Mouse (Mus musculus) ES-E14 (cell line): ENCODE results near the gene 2700049A03Rik. TPM values are rescaled to one million over a fixed set of nuclear protein-coding genes. Genes with fewer than 3 reads are reported as not detected.

Experiments
- DNase-seq: peaks from one replicate; pipeline ENCODE4 v3.0.0-alpha.2; 2013; ENCODE audit warnings: low read depth, low spot score
- H3K27ac ChIP-seq: 2 replicates; pipeline ENCODE4 v1.5.1; 2012; ENCODE audit warnings: low read depth, mild to moderate bottlenecking, low read length, moderate library complexity, mixed read lengths; ENCODE audit not compliant: poor library complexity, insufficient read depth, severe bottlenecking
- H3K36me3 ChIP-seq: 2 replicates; pipeline ENCODE4 v1.6.1; 2012; ENCODE audit warnings: mild to moderate bottlenecking, low read length, moderate library complexity, mixed read lengths; ENCODE audit not compliant: control insufficient read depth, poor library complexity, insufficient read depth, severe bottlenecking
- H3K4me1 ChIP-seq, 2 experiments: fragments of 150-350 bp in 1 of 2; sonication (generic) in 1 of 2; 2 replicates each; pipeline ENCODE4 v1.6.1; 2012; ENCODE audit warnings: low read length in 2 of 2, mild to moderate bottlenecking in 1 of 2, mixed read lengths in 1 of 2; ENCODE audit not compliant: control insufficient read depth in 2 of 2, insufficient read depth in 2 of 2, poor library complexity in 1 of 2
- H3K4me3 ChIP-seq, 2 experiments: fragments of 150-350 bp in 1 of 2; sonication (generic) in 1 of 2; 2 replicates each; pipeline ENCODE4 v1.5.1; 2012; ENCODE audit warnings: low read length in 2 of 2, low read depth in 1 of 2, mild to moderate bottlenecking in 1 of 2, mixed read lengths in 1 of 2; ENCODE audit not compliant: insufficient read depth in 1 of 2, poor library complexity in 1 of 2, severe bottlenecking in 1 of 2
- H3K9ac ChIP-seq: 2 replicates; pipeline ENCODE4 v1.6.1; 2012; ENCODE audit warnings: low read depth, mild to moderate bottlenecking, low read length, mixed read lengths; ENCODE audit not compliant: poor library complexity, insufficient read depth, severe bottlenecking
- H3K9me3 ChIP-seq: fragments of 150-350 bp; sonication (generic); 2 replicates; pipeline ENCODE4 v1.6.1; 2012; ENCODE audit warnings: low read depth, mild to moderate bottlenecking, low read length; ENCODE audit not compliant: control insufficient read depth, insufficient read depth
- CHD2 ChIP-seq: IDR thresholded peaks from 2 replicates; pipeline ENCODE4 v1.6.1; 2014; ENCODE audit warnings: mild to moderate bottlenecking, low read depth, low read length, inconsistent platforms
- HCFC1 ChIP-seq: IDR thresholded peaks from 2 replicates; pipeline ENCODE4 v1.6.1; 2012; ENCODE audit warnings: low read length, inconsistent platforms, borderline replicate concordance; ENCODE audit not compliant: insufficient read depth
- MAFK ChIP-seq: IDR thresholded peaks from 2 replicates; pipeline ENCODE4 v1.6.1; 2014; ENCODE audit warnings: mild to moderate bottlenecking, low read depth, low read length, inconsistent platforms; ENCODE audit not compliant: insufficient read depth
- ZC3H11A ChIP-seq: IDR thresholded peaks from 2 replicates; pipeline ENCODE4 v1.6.1; 2012; ENCODE audit warnings: low read depth, mild to moderate bottlenecking, inconsistent platforms, low read length, borderline replicate concordance
- ZNF384 ChIP-seq: IDR thresholded peaks from 2 replicates; pipeline ENCODE4 v1.6.1; 2012; ENCODE audit warnings: low read depth, low read length, inconsistent platforms
- in situ Hi-C, 2 experiments: fragments of 600-800 bp; cut with MboI; formaldehyde crosslinking; loops; one replicate each; pipeline ENCODE4 v1.15.1; 2025; ENCODE audit warnings: low sequenced_read_pairs in 2 of 2, inconsistent platforms in 1 of 2; ENCODE audit not compliant: unreplicated experiment in 2 of 2
- total RNA-seq: library from RNA; depleted of rRNA; stranded (reverse); fragments of 300-350 nt; gene quantifications from 2 replicates; pipeline ENCODE4 v1.2.3, GENCODE M21; 2012

2700049A03Rik gene
- total RNA-seq, 1 experiment = 18.3 TPM

- TF ChIP-seq HCFC1 (no peak), CHD2 (no peak), ZNF384 (no peak), ZC3H11A (no peak), MAFK (no peak)
- Histone ChIP-seq H3K27ac (no peak overlapping the region), H3K4me3 (no peak overlapping the region), H3K4me1 (no peaks in the 10 kb centered on the region), H3K36me3 (peaks cover 14% of the 10 kb centered on the region), H3K9ac (no peak overlapping the region), H3K9me3 (peaks cover 4% of the 10 kb centered on the region)
- no peak for DNase-seq
- in situ Hi-C loops = no loop called here
Measured at GRCm38 (mm10) chr12:71247191-71247590, 110.5 kb downstream of the 2700049A03Rik start.

GRCm38 (mm10) chr12:71249348-71249747 is 112.7 kb downstream of the 2700049A03Rik start:
- Histone ChIP-seq H3K4me1 (no peaks in the 10 kb centered on the region), H3K4me3 (no peak overlapping the region), H3K27ac (no peak overlapping the region), H3K9ac (no peak overlapping the region), H3K9me3 (peaks cover under 1% of the 10 kb centered on the region; the same call in 1 of the 2 replicates), H3K36me3 (peaks cover 2% of the 10 kb centered on the region)
- in situ Hi-C loops = no loop called here
- TF ChIP-seq ZNF384 (no peak), ZC3H11A (no peak), CHD2 (no peak), HCFC1 (no peak), MAFK (no peak)
- no peak for DNase-seq

GRCm38 (mm10) chr12:71252509-71253167 is 116.0 kb downstream of the 2700049A03Rik start:
- DNase-seq = no peak
- in situ Hi-C loops = no loop called here
- TF ChIP-seq HCFC1 (no peak), MAFK (no peak), ZC3H11A (no peak), ZNF384 (no peak), CHD2 (no peak)
- H3K9me3 ChIP-seq = no peaks in the 10 kb centered on the region
- H3K9ac ChIP-seq = no peak overlapping the region
- no peaks in the 10 kb centered on the region for H3K36me3 ChIP-seq
- no peaks in the 10 kb centered on the region for H3K4me1 ChIP-seq
- H3K4me3 ChIP-seq = no peak overlapping the region
- no peak overlapping the region for H3K27ac ChIP-seq

GRCm38 (mm10) chr12:71254779-71255178 is 118.1 kb downstream of the 2700049A03Rik start:
- DNase-seq = no peak
- TF ChIP-seq HCFC1 (no peak), ZNF384 (no peak), MAFK (no peak), ZC3H11A (no peak), CHD2 (no peak)
- in situ Hi-C loops = no loop called here

More at GRCm38 (mm10) chr12:71254779-71255178, 118.1 kb downstream of the 2700049A03Rik start:
- H3K9ac ChIP-seq = no peak overlapping the region
- H3K36me3 ChIP-seq = no peaks in the 10 kb centered on the region
- no peaks in the 10 kb centered on the region; a peak in 1 of 4 replicates for H3K4me1 ChIP-seq
- H3K9me3 ChIP-seq = no peaks in the 10 kb centered on the region
- H3K27ac ChIP-seq = no peak overlapping the region
- H3K4me3 ChIP-seq = no peak overlapping the region
